Comparison of ENCODE assay signal across 11 mouse cellular contexts in the genomic region with DNA sequence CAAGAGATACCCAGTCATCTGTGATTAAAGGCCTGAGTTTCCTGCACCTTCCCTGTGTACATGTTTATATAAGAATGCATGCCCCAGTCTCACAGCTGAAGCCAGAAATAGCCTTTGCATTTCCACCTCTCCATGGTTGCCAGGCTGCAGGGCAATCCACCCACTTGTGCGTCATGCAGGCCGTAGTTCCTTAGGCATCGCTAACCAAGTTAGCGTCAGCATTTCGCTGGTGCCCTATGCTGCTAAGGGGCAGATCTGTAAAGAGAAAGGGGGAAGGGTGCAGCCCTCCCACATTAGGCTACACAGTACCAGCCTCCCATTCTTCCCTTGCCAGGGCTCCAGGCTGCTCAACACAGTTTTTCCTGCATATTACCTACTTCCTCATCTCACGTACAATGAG.
DNase-seq lines count a peak whose midpoint lies in the region; ATAC-seq lines count a peak whose summit lies in the region.
"Had no signal": no experiment of that assay in that cellular context is flagged by ENCODE, and none has a peak within 500 bp of the region (broad histone marks: within the 10 kb centered on the region; RNA-seq: fewer than 3 reads in every experiment).

No protein-coding gene starts in this region.

- no peaks in the 10 kb centered on the region for H3K27me3 ChIP-seq in forebrain, embryonic 14.5 days (replicated peaks; ENCODE audit: control insufficient read depth, insufficient read depth, low read length)
- H3K27me3 ChIP-seq: limb, embryonic 15.5 days had no signal

- no peak overlapping the region for H3K9ac ChIP-seq in forebrain, embryonic 14.5 days (ENCODE audit: low read length)
- H3K9ac ChIP-seq: limb, embryonic 15.5 days had no signal

- intact Hi-C loops in heart, postnatal 14 days (cut with DNase I), result no loop called here

- H3K4me1 ChIP-seq in forebrain, embryonic 14.5 days (ENCODE audit: control insufficient read depth, insufficient read depth, low read length), result no peaks in the 10 kb centered on the region
- H3K4me1 ChIP-seq: limb, embryonic 15.5 days had no signal

- 80% methylated on average over 6 of the region's 6 CpGs for WGBS in forebrain, embryonic 14.5 days

- peak; percentile 20 to 28 for DNase-seq in adrenal gland, adult (ENCODE audit: inconsistent age in 2 of 2, low spot score in 1 of 2)
- no peak for DNase-seq in adrenal gland, adult 18-20 months (ENCODE audit: low spot score in 2 of 2)
- DNase-seq in lung, postnatal 25 days (ENCODE audit: low spot score), result peak; percentile 2
- DNase-seq in lung, postnatal 14 days, result no peak
- peak; percentile 8 for DNase-seq in heart, postnatal 14 days
- peak; percentile 37 to 75 for DNase-seq in right cerebral cortex, postnatal 36 days (ENCODE audit: low spot score in 2 of 2)
- no peak for DNase-seq in forebrain, embryonic 14.5 days (ENCODE audit: low spot score)
- DNase-seq: kidney, adult 2 months had no signal

- H3K4me2 ChIP-seq in forebrain, embryonic 14.5 days (ENCODE audit: low read length), result no peak overlapping the region
- H3K4me2 ChIP-seq: limb, embryonic 15.5 days had no signal

- H3K9me3 ChIP-seq in forebrain, embryonic 14.5 days (replicated peaks; ENCODE audit: control insufficient read depth, low read length), result no peaks in the 10 kb centered on the region
- H3K9me3 ChIP-seq: limb, embryonic 15.5 days had no signal

- H3K4me3 ChIP-seq in forebrain, embryonic 14.5 days (ENCODE audit: low read depth, low read length), result no peak overlapping the region
- H3K4me3 ChIP-seq: limb, embryonic 15.5 days had no signal

- no peak overlapping the region for H3K27ac ChIP-seq in forebrain, embryonic 14.5 days (ENCODE audit: low read depth, low read length)
- H3K27ac ChIP-seq: limb, embryonic 15.5 days had no signal

- no peak for ATAC-seq in megakaryocyte progenitor cell, adult 5-6 weeks (replicated peaks; ENCODE audit: poor library complexity)
- ATAC-seq in forebrain, embryonic 14.5 days, result no peak
- ATAC-seq: midbrain, embryonic 16.5 days had no signal

- no peaks in the 10 kb centered on the region for H3K36me3 ChIP-seq in forebrain, embryonic 14.5 days (ENCODE audit: control insufficient read depth, insufficient read depth, low read length)
- H3K36me3 ChIP-seq: limb, embryonic 15.5 days had no signal

Comparison
In these comparisons a context has a peak if more than half of its experiments do, and no peak if none do; other contexts are left out.
1. DNase-seq: peak in adrenal gland, adult (2 of 2), lung, postnatal 25 days (single experiment), heart, postnatal 14 days (2 of 2) and right cerebral cortex, postnatal 36 days (2 of 2); none in adrenal gland, adult 18-20 months (0 of 2), lung, postnatal 14 days (single experiment) and forebrain, embryonic 14.5 days (single experiment).